Mouse (Mus musculus) left cerebral cortex, postnatal 36 days (tissue): ENCODE measurements at regions not wholly inside any gene's neighbourhood (a gene's known extent, or its start where the extent isn't known, plus 50 kb on each side); places are given as distances from the start of the nearest gene placed in this dataset.

Experiments used
- DNase-seq, 2 experiments: peaks; one replicate each; pipeline ENCODE4 v3.0.0; 2021 to 2022; ENCODE audit warnings: low spot score in 2 of 2, mixed read lengths in 1 of 2
- intact Hi-C: fragments of 180-260 bp; cut with DNase I; formaldehyde crosslinking; loops from one replicate; pipeline ENCODE4 v1.15.1; 2025

DNA sequence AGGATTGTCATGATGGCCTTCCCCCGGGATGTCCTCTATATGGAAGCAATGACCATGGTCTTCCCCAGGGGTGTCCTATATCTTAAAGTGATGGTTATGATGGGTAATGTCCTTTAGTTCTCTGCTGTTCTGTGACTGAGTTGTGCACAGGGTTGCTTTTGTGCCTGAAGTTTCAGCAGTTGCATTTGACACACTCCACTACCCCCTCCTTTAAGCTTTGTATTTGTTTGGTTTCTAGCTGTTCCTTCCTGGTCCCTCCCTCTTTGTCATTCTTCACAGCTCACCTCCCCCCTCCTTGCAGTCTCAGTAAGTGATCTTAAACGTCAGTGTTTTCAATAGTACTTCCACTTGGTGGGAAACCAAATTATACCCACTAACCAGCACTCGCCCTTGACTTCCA lies 464.4 kb downstream of the Nedd1 start:
- no peak for DNase-seq
- intact Hi-C loops, result no loop called here

DNA sequence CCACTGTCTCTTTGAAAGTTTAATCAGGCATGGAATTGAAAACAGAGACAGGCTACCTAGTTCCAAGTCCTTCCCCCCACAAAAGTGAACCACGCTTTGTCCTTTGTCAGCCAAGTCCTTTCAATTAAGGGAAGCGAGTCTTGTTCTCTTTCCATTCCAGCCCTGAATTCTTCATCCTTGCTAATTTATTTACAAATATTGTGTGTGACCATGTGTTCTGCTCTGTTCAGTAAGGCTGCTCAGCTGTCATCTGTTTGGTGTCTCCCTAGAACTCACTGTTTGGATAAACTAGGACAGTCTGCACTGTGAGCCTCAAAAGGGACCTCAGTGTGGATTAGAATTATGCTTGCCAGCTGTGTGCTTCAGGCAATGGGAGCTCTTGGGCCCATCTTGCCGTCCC lies 473.6 kb downstream of the Nedd1 start:
- DNase-seq, result no peak

DNA sequence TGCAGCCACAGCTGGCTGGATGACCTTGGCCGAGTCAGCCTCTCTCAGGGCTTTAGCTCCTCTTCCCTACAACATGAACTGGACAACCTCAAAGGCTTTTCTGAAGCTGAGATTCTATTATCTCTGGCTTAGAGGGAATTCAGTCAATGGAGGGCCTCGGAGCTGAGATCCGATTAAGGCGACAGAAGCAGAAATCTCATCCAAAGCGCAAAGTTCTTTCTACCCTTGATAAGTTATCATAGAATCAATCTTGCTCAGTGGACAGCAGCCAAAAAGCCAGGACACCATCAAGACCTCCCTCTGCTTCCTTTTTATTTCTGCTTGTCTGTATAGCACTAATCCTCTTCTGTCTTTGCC lies 474.8 kb downstream of the Nedd1 start:
- intact Hi-C loops, result loop anchor here (5.0 kb wide), 1 partner anchor 85 kb away; no protein-coding TSS in a partner anchor
- no peak for DNase-seq

More for the DNA sequence above, 473.6 kb downstream of the Nedd1 start:
- intact Hi-C loops, result loop anchor here (5.0 kb wide), 1 partner anchor 86 kb away; no protein-coding TSS in a partner anchor

DNA sequence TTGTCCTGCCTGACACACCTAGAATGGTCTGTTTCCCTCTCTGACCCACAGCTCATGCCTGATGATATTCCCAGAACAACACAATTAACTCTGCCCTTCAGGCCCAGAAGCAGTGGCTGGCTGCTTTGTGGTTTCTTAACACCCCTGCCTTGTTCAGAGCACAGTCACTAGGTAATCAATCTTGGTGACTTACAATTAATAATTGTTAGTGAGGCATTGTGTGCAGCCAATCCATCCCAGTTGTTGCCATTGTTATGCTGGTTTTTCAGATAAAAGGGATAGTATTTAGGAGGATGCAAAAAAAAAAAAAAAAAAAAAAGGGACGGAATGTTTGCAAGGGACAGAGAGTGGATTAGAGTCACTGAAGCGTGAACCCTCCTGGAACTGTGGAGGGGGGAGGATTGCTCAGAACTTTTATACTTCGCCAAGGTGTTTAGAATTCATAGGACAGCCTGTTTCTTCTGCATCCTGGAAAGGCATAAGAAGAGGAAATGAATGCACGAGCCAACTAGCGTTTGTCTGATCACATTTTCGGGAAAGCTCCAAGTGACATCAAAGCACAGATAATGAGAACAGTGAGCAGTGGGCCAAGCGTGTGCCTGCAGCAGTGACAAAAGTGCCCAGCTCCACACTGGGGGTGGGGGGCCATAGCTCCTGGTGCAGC lies 475.3 kb downstream of the Nedd1 start:
- intact Hi-C loops, result loop anchor here (5.0 kb wide), 1 partner anchor 85 kb away; no protein-coding TSS in a partner anchor
- DNase-seq, result no peak

DNA sequence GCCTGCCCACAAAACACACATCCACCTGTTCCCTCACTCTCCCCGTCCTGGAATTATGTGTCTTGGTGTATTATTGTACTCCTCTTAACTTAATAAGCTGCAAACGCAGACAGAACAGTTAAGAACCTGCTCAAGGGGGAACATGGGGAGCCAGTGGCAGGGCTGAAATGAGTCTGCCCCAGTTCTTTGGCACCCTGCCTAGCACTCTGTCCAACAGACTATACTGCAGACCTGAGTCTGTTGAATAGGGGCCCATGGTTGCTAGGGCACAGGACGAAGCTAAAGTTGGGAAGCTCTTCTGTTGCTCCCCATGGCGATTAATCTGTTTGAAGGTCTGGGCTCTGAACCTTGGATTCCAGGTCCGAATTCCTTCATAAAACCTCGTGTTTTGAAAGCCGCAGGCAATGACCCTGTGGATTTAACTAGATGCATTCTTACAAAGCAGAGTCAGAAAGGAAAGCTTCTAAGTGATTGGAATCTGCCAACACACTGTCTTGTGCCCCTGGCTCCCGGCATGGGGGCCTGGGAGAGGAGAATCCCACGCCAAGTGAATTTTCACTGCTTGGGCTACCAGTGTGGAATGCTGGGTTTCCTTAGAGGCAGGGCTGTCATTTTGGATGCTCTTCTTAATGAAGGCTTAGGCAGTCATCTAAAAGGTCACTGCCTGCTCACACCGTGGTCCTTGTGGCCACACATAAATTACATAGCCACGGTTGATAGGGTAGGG lies 479.3 kb downstream of the Nedd1 start:
- DNase-seq, result no peak
- intact Hi-C loops, result no loop called here

DNA sequence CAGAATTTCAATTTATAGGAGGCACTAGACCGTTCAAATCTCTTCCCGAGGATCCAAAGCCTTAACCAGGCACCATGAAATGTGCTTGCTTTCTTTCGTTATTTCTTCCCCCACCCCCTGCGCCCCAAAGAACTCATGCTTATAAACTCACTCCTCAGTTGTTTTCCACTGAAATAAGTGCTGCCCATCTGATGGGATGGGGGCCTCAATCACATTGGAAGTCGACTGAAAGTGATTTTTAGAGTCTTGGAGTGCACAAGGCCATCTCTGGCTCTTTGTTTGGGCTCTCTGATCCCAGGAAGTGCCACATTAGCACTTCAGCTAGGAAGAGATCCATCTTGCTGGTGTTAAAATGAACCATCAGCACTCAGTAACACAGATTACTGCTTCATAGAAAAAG lies 484.3 kb downstream of the Nedd1 start:
- intact Hi-C loops, result no loop called here
- no peak for DNase-seq

DNA sequence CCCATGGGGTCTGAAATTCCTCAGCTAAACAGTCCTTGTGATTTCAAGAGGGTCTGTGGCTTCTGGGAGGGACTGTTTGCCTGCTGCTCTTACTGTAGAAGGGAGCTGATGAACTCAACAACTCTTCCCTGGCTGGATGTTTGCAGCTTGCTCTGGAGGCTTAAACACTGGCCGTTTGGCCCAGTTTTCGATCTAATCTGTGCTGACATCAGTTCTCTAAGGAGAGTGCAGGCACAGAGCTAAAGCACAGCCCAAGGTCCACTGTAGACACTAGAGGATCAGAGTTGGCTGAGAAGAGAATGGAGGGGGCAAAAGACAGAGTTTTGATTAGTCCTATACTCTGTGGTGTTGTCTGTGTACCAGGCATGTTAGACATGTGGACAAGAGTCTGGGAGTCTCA lies 490.1 kb downstream of the Nedd1 start:
- intact Hi-C loops, result no loop called here
- DNase-seq, result no peak

DNA sequence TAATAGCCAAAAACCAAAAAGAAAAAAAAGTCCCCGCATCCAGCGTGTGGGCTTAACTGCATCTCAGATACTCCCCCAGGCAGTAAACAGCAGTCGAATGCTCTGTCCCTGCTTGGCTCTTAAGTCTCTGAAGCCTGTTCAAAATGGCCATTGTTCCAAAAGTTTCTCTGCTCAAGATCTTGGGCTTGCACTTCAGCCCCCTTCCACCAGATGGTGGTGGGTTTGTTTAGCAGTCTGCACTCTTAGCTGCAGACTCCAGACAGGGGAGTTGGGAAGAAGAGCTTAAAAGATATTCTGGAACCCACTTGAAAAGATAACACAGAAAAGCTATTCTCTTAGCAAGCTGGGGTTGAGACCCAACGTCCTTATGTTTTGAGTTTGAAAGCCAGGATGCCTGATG lies 496.4 kb downstream of the Nedd1 start:
- DNase-seq, result no peak
- intact Hi-C loops, result no loop called here

DNA sequence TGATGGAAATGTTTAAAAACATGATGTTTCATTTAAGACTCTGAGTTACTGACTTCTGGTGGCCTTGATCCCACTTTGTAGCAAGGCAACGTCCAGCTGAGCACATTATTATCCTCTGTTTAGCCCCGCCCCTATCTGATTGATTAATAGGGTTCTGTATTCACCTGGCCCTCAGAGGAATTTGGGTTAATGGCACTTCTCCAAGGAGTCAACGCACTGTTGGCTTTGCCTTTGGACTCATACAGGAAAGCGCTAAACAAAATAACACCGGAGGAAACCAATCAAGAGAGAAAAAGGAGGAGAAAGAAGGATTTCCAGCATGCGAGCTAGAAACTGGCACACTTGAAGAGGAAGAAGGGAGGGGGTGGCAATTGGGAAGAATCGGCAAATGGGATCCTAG lies 497.1 kb downstream of the Nedd1 start:
- no peak for DNase-seq
- intact Hi-C loops, result no loop called here

DNA sequence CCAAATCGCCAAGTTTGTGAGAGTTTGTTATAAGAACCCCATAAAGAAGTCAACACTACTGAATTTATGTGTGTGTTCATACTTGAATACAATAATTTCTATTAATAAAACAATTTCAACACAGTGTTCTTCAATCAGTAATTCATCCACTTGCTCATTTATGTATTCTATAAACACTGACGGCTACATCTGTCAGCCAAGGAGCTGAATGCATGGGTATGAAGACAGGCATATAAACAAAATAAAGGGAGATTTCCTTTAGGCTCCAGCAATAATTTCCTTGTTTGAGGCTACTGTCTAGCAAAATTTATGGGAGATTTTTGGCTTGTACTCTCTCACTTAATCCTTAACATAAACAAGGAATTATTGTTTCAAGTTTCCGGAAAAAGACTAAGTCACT lies 502.9 kb downstream of the Nedd1 start:
- DNase-seq, result no peak
- intact Hi-C loops, result no loop called here

DNA sequence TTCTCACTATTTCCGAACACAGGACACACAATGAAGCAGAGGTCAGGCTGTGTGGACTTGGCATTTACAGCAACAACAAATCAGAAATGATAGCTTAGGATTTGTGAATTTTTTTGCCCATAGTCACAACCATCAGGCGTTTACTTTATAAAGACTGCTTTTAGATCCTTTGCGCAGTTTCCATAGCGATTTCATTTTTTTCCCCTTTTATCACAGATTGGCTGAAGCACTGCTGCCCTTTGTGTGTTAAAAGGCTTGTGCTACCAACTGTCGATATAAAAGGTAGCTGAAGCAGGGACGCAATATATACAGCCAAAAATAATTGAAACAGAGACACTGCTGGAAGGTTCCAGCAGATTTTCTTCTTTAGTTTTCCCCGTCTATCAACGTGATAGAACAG lies 551.4 kb downstream of the Nedd1 start:
- intact Hi-C loops, result no loop called here
- no peak for DNase-seq

DNA sequence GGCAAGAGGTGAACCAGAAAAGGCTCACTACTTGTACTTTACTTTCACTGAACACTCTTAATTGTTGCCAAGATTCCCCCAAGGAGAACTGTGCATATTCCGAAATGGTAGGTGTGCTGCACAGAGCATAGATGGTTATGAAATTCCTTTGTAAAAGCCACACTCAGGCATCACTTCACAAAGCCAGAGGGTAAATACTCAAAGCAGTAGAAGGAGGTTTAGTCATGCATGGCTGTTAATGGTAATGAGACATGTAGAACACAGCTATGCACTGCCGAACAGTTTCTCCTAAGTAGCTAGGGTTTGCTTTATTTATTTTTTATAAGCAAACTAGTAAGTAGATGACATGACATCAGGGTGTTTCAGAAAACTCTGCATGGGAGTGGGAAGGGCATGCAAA lies 556.2 kb downstream of the Nedd1 start:
- intact Hi-C loops, result no loop called here
- DNase-seq, result no peak

DNA sequence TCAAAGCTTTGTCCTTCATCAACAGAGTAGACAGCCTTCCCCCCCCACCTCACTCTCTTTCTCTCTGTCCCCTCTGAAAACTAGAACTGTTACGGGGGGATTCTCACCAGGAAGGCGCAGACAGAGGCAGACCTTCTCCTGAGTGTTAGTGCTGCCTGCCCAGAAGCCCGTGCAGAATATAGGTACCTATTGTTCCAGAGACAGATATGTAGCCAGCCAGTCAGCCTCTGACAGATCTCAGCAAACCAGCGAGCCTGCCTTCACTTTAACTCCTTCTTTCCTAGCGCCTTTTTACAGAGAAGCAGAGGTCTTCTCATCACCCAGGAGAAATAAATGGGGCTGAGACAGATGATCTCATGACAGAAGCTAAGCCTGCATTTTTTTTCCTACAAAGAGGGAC lies 557.2 kb downstream of the Nedd1 start:
- intact Hi-C loops, result loop anchor here (5.0 kb wide), 1 partner anchor 82 kb away; no protein-coding TSS in a partner anchor
- DNase-seq, result no peak

DNA sequence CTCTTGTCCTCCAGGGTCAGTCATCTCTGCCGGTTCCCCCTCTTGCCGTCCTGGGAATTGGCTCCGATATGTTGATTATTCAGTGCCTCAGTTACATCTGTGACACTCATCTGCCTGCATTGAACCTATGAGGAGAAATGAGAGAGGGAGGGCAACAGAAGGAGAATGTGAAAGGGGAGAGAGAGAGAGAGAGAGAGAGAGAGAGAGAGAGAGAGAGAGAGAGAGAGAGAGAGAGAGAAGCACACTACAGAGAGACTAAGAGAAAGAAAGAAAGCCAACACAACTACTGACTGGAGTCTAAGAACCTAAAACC lies 557.6 kb downstream of the Nedd1 start:
- DNase-seq, result no peak
- intact Hi-C loops, result loop anchor here (5.0 kb wide), 1 partner anchor 83 kb away; no protein-coding TSS in a partner anchor

DNA sequence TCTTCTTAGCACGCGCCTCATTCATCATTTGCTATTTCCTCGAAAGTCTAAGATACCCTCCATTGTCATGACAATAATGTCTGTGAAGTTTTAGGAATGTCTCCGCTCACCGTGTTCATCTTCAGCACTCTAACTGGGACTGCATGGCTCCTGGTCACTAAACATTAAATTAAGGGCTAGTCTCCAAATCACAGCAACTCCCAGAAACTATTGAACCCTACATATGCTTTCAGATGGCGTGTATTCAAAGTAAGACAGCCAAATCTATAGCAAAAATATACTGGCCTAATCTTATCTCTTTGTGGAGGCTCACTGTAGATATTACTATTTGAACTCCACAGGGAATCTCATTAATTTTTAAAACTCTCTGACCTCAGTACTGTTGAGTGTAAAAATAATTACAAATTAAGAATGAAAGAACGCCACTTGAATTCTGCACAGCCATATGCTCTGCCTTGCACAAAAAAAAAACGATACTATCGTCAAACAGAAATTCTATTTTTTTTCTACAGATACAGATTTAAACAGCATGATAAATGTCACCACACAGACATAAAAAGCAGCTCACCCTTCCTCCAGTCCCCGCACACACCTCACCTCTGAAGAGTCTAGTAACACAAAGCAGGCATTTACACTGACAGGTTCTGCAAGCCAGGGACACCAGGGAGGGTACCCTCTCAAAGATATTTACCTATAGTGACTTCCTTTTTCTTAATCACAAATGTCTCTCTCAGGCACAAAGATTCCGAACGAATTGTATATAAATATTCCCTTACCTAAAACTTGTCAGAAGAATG lies 558.2 kb downstream of the Nedd1 start:
- DNase-seq, result no peak
- intact Hi-C loops, result loop anchor here (5.0 kb wide), 1 partner anchor 83 kb away; no protein-coding TSS in a partner anchor

DNA sequence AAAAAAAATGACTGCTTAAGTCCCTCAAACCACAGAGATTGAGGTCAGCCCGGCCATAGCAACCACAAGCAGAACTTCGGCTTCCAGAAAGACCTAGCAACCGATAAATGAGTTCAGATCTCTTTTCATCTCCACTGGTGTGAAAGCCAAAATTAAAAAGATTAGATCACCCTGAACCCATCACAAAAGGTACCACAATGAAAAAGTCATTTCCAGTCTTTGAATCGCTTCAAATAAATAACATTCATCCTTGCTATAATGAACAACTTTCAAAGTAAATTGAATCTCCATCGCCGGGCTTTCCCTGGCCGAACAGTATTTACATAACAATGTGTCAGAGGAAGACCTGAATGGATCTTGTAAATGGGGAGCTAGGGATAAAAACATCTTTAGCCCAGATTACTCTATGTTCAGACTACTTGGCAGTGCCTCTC lies 559.1 kb downstream of the Nedd1 start:
- intact Hi-C loops, result loop anchor here (5.0 kb wide), 1 partner anchor 84 kb away; no protein-coding TSS in a partner anchor
- DNase-seq, result no peak

DNA sequence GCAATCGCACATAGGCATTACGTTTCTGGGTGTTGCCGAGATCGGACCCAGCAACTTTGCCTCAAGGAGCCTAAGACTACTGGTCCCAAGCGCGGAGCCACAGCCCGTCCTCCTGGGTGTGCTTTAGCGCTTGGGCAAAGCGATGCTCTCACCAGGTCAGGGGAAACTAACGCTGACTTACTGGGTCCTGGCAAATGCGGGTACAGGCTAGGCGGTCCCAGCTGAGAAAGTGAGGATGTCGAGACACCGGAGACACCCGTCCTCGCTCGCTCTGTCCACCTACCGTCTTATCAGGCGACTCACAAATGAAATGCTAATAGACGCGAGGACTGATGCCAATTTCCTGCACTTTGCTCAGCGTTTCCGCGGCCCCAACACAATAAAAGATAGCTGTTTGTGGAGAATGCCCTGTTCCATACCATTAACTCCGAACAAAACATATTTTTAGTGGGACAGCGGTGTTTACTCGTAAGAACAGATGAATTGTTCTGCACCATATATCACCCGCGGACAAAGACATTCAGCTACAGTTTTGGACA lies 559.7 kb downstream of the Nedd1 start:
- intact Hi-C loops, result loop anchor here (5.0 kb wide), 1 partner anchor 85 kb away; no protein-coding TSS in a partner anchor
- DNase-seq, result peak; percentile 24 to 25

DNA sequence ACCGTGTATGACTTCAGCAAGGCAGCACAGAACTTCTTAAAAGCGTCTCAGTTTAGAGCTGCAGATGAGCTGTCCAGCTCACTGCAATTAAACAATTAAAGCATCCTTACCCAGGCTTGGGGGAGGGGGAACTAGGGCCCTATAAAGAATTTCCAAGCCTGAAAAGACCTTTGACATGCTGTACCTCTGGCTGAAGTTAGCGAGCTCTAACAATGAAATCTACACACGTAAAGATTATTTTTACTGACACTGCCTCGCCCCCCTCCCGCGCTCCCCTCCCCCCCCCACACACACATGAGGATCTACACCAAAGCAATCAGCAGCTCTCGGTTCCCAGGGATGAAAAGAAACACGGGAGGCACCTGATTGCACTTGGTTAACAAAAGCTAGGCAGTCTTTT lies 560.7 kb downstream of the Nedd1 start:
- no peak for DNase-seq
- intact Hi-C loops, result loop anchor here (5.0 kb wide), 1 partner anchor 86 kb away; no protein-coding TSS in a partner anchor

DNA sequence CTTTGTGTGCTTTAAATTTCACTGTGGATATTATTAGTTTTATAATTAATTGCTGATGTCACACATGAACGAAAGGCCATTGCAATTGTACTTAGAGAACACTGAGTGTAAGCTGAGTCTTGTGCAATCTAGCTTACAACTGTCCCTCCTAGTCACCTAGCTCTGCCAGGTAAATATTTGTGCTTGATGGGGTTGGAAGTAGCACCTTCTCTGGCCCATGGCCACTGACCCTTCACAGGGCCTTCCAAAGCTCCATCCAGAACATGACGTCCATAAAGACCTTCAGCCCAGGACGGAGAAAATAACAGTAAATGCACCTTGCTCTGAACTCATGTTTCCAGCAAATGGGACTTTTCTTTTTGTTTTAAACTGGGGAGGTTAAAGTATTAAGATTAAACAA lies 576.0 kb downstream of the Nedd1 start:
- no peak for DNase-seq
- intact Hi-C loops, result no loop called here

DNA sequence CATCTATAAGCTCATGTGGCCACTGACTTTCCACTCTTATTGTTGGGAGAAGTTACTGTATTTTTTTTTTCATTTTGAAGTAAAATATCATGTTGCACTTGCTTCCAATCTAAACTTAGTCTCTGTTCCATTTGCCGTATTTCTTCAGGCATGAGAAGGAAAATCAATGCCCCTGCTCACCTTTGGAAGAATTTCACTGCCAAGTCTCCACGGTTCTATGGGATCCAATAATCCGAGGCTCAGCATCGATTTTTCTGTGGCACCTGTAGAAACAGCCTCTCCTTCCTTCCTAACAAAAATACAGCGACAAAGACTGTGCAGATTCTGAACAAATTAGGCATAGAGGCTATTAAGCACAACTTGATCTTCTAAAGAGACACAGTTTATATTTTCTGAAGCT lies 586.7 kb downstream of the Nedd1 start:
- intact Hi-C loops, result no loop called here
- no peak for DNase-seq
